Mouse (Mus musculus) cerebellum, postnatal 4 days (tissue): ENCODE data around the gene Capn9.

Source experiments
- DNase-seq, 2 experiments: peaks; one replicate each; pipeline ENCODE4 v3.0.0; 2022; ENCODE audit warnings: low spot score in 2 of 2, mixed read lengths in 1 of 2

Capn9 gene

DNA sequence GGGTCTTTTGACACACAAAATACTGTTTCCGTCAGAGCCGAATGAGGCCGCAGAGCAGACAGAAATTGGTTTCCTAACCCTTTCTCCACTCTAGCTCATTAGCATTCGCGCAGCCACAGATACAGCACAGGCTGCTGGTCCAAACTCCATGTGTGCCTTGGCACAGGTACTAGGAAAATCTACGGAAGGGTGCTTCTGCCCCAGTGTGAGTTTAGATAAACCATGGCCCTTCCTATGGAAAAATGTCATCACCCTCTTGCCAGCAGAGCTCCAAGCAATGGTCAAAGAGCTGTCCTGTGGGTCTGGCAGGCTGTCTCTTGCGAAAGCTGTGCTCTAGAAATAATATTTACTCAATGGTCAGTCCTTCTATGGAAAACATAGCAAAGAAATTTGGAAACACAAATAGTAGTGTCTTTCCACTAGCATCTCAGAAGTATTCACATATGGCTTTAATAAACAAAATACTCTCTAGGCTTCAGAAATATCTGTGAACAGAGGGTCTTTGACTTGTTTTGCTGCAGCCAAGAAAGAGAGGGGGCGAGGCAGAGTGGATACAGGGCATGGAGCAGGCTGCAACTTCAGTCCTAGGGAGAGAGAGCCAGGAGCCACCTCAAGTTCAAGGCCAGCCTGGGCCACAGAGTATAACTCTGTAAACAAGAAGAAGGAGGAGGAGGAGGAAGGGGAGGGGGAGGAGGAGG is 4.0 kb upstream of the Capn9 start:
- no peak for DNase-seq

DNA sequence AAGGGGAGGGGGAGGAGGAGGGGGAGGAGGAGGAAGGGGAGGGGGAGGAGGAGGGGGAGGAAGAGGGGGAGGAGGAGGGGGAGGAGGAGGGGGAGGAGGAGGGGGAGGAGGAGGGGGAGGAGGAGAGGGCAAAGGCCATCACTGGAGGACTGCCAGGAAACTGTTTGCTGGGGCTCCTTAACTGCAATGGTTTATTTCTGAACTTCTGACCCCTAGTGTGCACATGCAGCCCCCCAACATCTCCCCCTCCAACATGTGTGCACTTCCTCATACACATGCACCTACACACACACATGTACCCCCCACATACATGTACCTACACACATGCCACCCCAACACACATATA is 3.5 kb upstream of the Capn9 start:
- no peak for DNase-seq

DNA sequence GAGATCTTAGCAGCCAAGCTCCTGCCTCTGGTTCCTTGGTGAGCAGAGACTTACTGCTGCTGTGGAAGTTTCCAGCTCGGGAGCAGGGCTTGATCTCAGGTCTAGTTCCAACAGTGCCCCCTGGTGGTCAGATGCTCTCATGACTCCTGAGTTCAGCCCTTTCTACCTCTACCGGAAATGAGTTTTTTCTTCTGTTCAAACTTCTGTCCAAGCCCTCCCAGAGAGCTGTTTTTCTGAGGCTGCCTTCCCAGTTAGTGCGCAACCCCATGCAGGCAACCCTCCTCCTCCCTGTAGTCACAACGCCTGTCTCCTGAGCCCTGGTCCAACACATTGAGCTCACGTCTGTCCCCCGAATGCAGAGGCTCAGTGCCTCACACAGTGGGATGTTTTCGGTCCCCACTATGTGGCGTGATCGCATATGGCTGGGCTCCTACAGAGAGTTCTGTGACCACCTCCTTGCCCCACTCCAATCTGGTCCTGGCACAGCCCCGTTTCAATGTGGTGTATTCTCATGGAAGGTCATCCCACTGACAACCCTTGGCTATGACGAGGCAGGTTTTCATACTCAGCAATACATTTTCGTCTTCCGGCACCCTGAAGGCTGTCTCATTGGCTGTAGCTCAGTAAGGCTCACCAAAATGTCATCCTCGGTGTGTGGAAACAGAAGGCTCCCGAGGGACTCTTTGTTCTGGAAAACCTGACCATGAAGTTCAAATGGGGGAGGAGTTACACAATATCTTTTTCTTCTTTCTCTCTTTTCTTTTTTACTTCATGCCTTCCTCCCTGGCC is 2.2 kb upstream of the Capn9 start:
- peak; percentile 92 to 93 for DNase-seq

DNA sequence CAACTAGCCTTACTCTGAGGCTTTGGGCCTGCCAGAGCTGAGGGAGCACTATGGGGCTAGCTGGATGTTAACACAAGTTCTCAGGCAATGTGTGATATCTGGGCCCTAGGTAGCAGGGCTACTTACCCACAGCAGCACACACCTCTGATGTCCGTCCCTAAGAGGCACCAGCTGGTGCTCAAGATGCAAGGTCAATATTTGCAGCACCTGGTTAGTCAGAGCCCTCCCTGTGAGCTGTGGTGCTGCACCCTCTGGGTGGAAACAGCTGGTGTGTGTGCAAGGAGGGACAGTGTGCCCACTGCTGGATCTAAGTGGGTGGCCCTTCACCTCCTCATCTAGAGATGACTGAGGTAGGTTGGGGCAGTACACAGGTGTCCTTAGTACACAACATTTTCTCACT is 840 bp downstream of the Capn9 start:
- DNase-seq: no peak

DNA sequence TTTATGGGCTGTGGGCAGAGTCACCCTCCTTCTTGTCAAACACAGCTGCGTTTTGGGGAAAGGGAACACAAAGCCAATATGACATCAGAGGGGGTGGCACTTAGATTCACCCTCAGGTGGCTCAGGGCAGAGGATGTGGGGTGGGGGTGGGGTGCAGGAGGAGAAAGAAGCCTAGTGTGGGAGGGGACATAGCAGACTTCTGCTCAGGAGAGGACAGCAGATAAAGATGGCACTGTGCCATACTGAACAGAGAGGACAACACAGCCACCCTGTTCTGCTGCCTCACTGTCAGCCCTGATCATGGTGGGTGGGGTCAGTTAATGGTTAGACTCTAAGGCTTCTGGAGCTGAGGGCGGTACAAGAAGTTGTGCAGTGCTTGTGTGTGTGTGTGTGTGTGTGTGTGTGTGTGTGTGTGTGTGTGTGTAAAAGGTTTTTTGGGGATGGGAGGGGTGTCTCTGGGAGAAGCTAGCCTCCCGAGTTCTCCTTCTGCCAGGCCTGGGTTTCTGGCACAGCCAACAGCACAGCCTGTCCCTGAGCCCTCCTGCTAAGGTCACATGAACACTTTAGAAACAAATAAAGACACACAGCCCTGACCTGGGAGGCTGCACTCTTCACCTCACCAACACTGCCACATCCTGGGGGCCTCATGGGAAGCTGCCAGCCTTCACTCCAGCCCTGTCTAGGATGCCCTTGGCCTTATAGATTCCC is 10.0 kb downstream of the Capn9 start:
- DNase-seq: peak in 1 of 2 experiments; percentile 25

DNA sequence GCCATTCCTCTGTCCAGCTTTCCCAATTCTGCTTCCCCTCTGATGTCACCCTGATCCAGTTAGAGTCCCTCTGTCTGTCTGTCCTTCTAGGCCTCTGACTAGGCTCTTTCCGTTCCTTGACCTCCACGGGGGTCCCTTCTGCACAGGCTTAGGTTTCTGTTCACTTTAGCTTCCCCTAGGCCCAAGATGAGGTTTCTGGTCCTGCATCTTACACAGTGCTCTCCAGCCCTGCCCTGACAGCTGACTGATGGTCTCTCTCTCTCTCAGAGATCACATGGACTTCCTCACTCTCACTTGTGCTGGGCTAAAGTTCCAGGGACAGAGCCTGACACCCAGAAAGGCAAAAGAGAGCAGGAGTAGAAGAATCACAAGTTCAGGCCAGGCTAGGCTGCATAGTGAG is 10.6 kb downstream of the Capn9 start:
- no peak for DNase-seq

DNA sequence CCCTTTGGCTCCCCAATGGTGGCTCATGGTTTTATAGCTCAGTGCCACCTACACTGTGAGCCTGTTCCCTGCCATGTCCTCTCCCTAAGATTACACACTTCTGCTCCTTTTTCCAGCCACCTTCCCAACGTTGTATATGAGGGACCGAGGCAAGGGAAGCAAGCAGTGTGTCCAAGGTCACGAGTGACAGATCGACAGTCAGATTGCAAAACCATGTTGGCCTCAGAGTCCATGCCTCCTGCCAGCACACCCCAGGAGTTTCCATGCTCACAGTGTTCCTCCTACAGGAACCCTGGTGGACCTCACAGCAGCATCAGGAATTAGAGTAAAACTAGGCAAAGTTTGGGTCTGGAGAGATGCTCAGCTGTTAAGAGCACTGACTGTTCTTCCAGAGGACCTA is 13.5 kb downstream of the Capn9 start:
- DNase-seq: no peak

DNA sequence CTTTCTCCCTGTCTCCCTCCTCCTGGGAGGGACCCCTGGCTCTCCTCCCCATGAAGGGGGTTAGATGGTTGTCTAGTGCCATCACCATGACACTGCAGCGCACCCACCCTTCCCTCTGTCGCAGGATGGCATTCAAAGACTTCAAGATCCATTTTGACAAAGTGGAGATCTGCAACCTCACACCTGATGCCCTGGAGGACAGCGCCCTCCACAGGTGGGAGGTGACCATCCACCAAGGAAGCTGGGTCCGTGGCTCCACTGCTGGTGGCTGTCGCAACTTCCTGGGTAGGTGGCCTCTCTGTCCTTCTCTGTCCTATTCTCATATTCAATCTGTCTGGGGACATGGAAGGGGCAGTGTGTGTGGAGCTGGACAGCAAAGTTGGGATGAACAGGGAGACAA is 28.2 kb downstream of the Capn9 start:
- no peak for DNase-seq

DNA sequence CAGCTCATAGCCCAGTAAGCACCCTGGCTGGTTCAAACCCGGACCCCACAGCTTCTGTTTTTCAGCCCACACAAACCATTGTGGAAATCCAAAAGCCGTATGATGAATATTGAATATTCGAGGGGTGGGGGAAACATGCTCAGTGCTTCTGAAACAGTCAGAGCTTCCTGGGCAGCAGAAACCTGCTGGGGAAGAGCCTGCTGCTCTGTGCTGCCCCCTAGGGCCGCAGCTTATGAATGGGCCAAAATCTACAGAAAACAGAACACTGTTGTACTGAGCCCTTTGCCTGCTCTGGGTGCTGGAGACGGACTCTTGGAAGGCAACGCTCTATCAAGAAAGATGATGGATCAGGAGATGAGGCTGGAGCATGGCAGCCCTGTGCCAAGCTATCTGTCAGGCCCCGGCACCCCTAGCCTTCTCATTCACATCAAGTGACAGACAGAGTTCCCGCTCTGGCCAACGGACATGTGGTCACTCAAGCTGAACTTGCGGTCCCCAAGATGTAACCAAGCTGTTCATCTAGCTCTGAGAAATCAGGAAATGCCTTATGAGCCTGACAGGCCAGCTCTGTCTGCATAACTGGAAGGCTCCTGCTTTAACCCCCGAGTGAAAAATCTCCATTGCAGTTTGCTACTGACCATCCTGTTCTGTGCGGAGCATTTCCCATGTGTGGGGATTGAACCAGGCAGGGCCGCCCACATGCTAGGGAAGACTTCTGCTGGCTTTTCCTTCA is 32.5 kb downstream of the Capn9 start:
- DNase-seq: peak in 1 of 2 experiments; percentile 44

DNA sequence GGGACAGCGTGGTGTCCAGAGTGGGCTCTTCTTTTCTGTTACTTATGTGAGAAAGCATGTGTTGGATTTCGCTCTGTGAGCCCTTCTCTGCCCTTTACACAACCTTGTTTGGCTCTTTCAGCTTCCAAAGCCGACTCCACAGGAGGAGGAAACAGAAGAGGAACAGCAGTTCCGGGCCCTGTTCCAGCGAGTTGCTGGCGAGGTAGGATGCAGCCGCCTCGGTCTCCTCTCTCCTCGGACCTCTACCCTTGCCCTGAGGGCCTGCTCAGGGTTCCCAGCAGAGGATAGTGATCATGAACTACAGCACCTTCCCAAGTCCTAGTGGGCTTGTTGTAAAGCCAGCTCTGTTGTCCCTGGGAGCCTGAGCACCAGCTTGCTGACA is 33.1 kb downstream of the Capn9 start:
- no peak for DNase-seq

DNA sequence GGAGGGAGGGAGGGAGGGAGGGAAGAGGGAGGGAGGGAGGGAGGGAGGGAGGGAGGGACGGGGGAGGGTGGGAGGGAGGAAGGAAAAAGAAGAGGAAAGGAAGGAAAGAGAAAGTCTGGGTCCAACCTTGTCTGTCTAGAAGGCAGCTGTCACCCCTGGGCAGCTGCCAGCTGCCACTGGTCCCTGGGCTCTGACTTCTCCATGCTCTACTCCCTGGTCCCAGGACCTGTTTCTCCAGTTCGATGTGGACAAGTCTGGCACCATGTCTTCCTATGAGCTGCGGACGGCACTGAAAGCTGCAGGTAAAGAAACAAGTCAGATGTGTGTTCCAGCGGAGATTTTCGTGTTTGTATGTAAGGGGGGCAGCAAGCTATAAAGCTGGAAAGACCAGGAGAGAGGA is 38.4 kb downstream of the Capn9 start:
- no peak for DNase-seq

DNA sequence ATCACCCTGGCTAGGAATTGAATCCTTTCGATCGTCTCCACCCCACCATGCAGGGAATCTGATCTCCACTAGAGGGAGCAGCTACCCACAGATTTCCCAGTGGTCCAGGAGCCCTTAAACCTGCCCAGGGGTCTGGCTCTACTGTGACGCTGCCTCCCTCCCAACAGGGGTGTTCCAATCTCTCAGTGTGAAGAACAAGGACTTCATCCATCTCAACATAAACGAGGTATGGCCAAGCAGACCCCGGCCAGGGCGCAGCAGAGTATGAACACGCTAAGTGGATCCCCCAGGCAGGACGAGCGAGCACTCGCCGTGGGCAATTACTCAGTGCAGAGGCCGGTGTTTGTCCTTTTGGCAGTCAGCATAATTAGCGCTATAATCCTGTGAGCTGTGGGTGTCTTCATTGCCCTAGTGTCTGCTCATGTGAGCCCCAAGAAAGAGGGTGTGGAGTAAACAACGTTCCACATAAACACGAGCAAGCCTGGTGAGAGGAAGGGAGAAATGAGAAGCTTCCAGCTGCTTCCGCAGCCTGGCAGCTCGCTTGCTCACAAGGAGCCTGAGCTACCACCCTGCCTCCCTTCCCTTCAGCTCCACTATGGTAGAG is 41.5 kb downstream of the Capn9 start:
- DNase-seq: peak; percentile 76 to 85

DNA sequence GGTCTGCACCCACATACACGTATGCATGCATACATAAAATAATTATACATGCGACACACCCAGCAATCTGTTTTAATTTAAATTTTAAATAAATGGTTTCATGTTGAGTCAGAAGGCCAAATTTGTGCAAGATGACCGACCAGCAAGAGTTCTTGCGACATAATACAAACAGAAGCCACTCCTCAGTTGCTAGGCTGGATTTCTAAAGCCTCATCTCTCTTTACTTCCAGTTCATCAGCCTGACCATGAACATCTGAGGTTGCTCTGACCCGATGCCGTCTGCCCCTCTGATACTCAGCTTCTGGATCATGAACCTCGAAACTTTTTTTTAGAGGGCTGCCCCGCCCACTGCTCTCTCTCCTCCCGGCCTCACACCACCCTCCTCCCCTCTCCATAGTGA is 42.3 kb downstream of the Capn9 start:
- no peak for DNase-seq

DNA sequence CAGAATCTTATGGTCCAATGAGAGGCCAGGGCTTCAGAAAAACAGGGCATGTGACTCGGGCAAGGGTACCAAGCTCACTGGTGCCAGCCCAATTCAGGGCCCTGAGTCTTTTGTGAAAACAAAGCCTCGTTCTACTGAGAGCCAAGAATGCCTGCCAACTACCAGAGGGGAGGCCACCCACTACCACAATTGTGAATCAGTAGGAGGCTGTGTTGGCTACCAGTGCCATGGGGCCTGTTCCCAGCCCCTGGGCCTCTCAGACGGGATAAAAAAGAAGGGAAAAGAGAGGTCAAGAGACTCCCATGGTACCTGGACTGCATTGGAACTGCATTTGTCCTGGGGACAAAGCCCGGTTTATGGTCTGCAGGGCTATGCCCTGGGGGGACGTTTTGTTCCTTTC is 45.3 kb downstream of the Capn9 start:
- peak in 1 of 2 experiments; percentile 30 for DNase-seq

DNA sequence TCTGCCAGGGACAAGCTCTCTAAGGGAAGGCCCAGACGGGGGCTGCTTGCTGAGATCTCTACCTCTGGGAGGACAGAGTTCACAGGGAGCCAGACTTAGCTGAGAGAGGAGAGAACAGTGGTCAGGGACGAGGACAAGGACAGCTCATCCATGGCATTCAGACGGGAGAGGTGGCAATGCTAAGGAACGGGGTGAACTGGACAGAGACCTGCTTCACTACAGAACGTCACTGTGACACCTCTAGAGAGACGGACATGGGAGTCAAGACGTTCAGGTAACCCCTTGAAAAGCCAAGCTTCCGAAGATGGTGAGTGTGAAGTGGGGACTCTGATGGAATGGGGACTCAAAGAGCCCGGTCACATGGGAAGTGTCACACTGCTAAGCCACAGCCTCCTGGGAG is 50.3 kb downstream of the Capn9 start:
- no peak for DNase-seq

DNA sequence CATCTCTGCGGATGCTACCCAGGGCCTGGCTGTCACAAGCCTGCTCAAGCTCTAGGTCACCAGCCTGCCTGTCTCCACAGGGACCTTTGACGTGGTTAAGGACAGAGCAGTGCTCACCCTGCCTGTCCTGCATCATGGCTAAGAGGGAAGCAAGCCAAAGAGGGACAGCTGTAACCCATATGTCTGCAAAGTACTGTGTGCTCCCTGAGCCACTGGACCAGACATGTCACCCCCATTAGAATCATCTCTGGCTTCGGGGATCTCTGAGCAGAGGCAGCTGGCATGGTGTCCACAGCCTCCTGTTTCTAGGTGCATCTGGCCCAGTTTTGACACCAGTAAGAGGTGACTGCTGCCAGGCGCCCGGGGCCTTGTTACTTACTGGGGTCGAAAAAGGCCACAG is 54.6 kb downstream of the Capn9 start:
- peak in 1 of 2 experiments; percentile 63 for DNase-seq

DNA sequence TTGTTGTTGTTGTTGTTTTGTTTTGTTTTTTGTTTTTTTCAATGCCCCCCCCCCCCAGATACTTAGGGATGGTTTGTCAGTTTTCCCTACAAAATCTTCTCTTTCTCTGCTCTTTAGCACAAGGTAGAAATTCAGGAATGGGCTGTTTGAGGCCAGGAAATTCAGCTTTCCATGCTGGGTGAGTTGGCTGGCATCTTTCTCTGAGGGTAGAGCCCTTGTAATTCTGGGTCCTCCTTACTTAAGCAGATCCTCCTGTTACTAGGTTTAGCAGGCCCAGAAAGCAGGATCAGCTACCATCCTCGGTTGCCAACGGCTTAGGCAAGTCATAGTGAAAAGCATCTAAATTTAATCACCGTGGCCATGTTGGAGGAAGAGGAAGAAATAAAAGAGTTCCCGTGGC is 55.0 kb downstream of the Capn9 start:
- no peak for DNase-seq

DNA sequence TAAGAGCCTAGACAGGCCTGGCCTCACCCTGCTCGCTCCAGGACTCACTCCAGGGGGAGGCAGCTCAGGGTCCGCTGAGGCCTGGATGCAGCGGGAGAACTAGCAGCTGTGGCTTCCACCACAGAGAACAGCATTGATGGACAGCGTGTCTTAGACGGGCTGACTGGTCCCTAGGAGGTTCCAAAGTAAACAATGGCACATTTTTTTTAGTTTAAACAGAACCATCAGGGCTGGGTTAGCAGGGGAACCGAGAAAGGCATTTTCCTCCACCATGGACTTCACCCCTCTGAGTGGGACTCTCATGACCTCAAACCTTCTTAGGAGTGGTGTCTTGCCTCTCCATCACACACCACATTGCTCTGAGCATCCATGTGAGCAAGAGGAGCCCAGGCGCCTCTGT is 56.1 kb downstream of the Capn9 start:
- no peak for DNase-seq

DNA sequence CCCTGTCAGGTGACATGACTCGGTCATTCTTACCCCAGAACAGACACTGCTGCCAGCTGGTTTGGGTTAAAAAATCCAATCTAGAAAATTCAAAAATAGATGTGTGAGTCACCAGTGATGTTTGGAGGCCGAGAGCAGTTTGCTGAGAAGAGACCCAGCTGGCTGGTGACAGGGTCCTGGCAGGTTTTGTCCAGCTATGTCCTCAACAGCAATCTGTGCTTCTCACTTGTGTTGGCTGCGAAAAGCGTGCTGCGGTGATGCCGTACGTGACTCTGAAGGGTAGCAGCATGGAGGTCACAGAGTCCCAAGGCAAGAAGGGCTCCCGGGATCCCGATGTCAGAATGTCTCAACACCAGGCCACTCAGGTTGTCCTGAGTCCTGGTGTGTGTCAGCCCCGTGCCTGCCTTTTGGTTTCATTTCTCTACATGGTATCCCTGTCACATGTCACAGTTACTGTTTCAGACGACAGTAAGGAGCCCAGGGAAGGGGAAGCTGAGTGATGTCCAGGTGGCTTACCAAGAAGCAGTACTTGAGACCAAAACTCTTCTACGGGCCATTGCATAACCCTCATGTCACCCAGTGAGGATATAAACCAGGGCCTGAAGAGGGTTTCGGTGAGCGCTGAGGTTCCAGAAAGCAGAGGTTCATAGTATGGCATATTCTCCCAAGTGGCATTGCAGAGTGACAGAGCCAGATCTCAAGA is 57.2 kb downstream of the Capn9 start:
- DNase-seq: no peak

DNA sequence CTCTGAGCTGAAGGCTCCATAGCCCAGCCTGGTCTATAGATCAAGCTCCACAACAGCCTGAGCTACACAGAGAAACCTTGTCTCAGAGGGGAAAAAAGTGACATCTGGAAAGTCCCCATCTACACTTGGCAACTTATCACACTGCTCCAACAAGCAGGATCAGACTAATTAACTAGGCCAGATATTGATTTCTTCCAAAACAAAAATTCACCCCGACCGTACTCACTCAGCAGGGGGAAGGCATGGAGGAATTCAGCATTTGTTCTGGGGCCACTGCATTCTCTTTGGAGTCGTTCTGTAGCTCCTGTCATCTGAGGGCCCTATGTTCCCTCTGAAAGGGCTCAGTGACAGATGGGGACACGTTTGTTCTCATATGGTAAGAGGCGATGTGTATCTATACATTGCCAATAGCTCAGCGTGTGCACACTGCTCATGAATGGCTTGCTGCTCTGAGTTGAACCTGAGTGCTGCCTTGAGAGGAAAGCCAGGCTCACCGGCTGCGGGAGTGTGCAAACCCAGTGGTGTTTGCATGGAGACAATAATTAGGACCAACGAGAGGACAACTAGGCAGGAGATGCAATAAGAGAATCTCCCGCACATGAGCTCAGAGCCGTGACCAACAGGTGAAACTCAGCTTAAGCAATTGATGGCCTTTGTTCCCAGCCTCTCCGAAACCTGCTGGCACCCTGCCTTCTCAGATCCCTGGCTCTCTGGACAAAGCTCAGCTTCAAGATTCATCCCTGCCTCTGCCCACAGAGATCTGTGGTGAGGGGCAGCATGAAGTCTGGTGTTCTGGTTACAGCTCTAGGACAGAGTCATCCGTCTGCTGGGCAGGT is 58.7 kb downstream of the Capn9 start:
- no peak for DNase-seq

DNA sequence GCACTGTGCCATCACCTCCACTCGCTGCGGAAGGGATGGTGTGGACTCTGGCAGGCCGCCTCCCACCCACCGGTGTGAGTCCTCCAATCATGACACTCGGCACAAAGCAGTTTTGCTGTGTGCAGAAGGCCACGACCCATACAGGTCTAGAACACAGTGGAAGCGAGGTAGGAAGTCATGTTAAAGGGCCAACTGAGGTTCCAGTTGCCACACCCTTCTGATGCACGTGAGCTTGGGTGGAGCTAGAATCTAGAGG is 59.3 kb downstream of the Capn9 start:
- no peak for DNase-seq
